19 mouse cellular contexts compared by ENCODE assay signal in the genomic region with DNA sequence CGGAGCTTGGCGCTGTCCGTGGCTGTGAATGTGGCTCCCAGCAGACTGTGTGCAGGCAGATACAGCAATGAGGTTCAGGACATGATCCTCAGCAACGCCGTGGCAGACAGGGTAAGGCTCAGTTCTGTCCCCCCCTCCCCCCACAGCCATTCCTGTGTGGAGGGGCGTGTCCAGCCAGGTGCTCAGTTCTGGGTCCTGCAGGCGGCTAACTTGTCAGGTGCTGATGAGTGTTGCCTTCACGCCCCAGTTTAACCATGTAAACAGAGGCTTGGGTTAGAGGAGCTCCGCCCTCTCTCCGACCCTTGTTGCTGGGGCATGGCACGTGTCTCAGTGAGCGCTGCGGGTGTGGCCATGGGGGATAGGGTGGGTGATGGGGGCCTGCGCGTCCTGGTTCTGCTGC. TPM values are rescaled to one million over a fixed set of nuclear protein-coding genes. Genes with fewer than 3 reads are reported as not detected.
DNase-seq lines count a peak whose midpoint lies in the region; ATAC-seq and TF ChIP-seq lines count a peak whose summit lies in the region.
"Had no signal": no experiment of that assay in that cellular context is flagged by ENCODE, and none has a peak within 500 bp of the region (broad histone marks: within the 10 kb centered on the region; RNA-seq: fewer than 3 reads in every experiment).

No protein-coding gene starts in this region.

- H3K4me2 ChIP-seq in lung, embryonic 16.5 days (ENCODE audit: low read depth, low read length) = no peak overlapping the region
- H3K4me2 ChIP-seq in intestine, embryonic 16.5 days (ENCODE audit: low read depth, low read length) = no peak overlapping the region
- H3K4me2 ChIP-seq in stomach, postnatal 0 days (replicated peaks; ENCODE audit: low read depth) = no peak overlapping the region
- H3K4me2 ChIP-seq: embryonic facial prominence, embryonic 12.5 days; forebrain, embryonic 15.5 days; heart, embryonic 13.5 days had no signal

- no peaks in the 10 kb centered on the region for H3K4me1 ChIP-seq in lung, embryonic 16.5 days (replicated peaks; ENCODE audit: control insufficient read depth, insufficient read depth, low read length)
- H3K4me1 ChIP-seq in intestine, embryonic 16.5 days (ENCODE audit: control insufficient read depth, insufficient read depth, low read length) = no peaks in the 10 kb centered on the region
- H3K4me1 ChIP-seq in stomach, postnatal 0 days (replicated peaks; ENCODE audit: control insufficient read depth, insufficient read depth) = no peaks in the 10 kb centered on the region
- H3K4me1 ChIP-seq: embryonic facial prominence, embryonic 12.5 days; forebrain, embryonic 15.5 days had no signal

- no peak for TF ChIP-seq CTCF in stomach, postnatal 0 days (IDR thresholded peaks at IDR 0.05; ENCODE audit: low read depth)

- H3K27me3 ChIP-seq in lung, embryonic 16.5 days (ENCODE audit: control insufficient read depth, insufficient read depth, low read depth, low read length) = no peaks in the 10 kb centered on the region
- no peaks in the 10 kb centered on the region for H3K27me3 ChIP-seq in intestine, embryonic 16.5 days (replicated peaks; ENCODE audit: control insufficient read depth, insufficient read depth, low read length)
- no peaks in the 10 kb centered on the region for H3K27me3 ChIP-seq in stomach, postnatal 0 days (ENCODE audit: control insufficient read depth, insufficient read depth, low read length)
- H3K27me3 ChIP-seq: embryonic facial prominence, embryonic 12.5 days; forebrain, embryonic 15.5 days; heart, embryonic 13.5 days had no signal

- H3K4me3 ChIP-seq in lung, embryonic 16.5 days (ENCODE audit: low read length) = no peak overlapping the region
- H3K4me3 ChIP-seq in intestine, embryonic 16.5 days (ENCODE audit: low read length) = no peak overlapping the region
- no peak overlapping the region for H3K4me3 ChIP-seq in stomach, postnatal 0 days (ENCODE audit: low read depth, low read length)
- H3K4me3 ChIP-seq: embryonic facial prominence, embryonic 12.5 days; forebrain, embryonic 15.5 days; heart, embryonic 13.5 days had no signal

- ATAC-seq in lung, embryonic 16.5 days (ENCODE audit: low read depth) = 0 out of 2 replicates have a peak, but pooled peaks have one; percentile 27
- 0 out of 2 replicates have a peak, but pooled peaks have one; percentile 30 for ATAC-seq in intestine, embryonic 16.5 days
- peak; percentile 20; the same call in 1 of the 2 replicates for ATAC-seq in stomach, postnatal 0 days (ENCODE audit: low FRiP score, low TSS enrichment)
- ATAC-seq: activated CD4-positive, CD25-positive, alpha-beta regulatory T cell, adult 4 months; forebrain, embryonic 15.5 days; hindbrain, embryonic 16.5 days; inflammation-experienced regulatory T-cells, adult 6 months had no signal

- no peak overlapping the region for H3K27ac ChIP-seq in lung, embryonic 16.5 days (ENCODE audit: low read length)
- H3K27ac ChIP-seq in intestine, embryonic 16.5 days (ENCODE audit: low read length) = no peak overlapping the region
- H3K27ac ChIP-seq in stomach, postnatal 0 days (replicated peaks) = no peak overlapping the region
- H3K27ac ChIP-seq: embryonic facial prominence, embryonic 12.5 days; forebrain, embryonic 15.5 days; heart, embryonic 13.5 days had no signal

- no peak overlapping the region for H3K9ac ChIP-seq in lung, embryonic 16.5 days (ENCODE audit: low read length)
- no peak overlapping the region for H3K9ac ChIP-seq in intestine, embryonic 16.5 days (ENCODE audit: low read depth, low read length)
- no peak overlapping the region for H3K9ac ChIP-seq in stomach, postnatal 0 days (ENCODE audit: low read length)
- H3K9ac ChIP-seq: embryonic facial prominence, embryonic 12.5 days; forebrain, embryonic 15.5 days; heart, embryonic 13.5 days had no signal

- no peaks in the 10 kb centered on the region for H3K9me3 ChIP-seq in lung, embryonic 16.5 days (ENCODE audit: control insufficient read depth, low read length)
- H3K9me3 ChIP-seq in intestine, embryonic 16.5 days (ENCODE audit: control insufficient read depth, low read length) = no peaks in the 10 kb centered on the region
- H3K9me3 ChIP-seq in stomach, postnatal 0 days (ENCODE audit: control insufficient read depth, low read length) = no peaks in the 10 kb centered on the region
- H3K9me3 ChIP-seq: embryonic facial prominence, embryonic 12.5 days; forebrain, embryonic 15.5 days; heart, embryonic 13.5 days had no signal

- no peak for DNase-seq in lung, postnatal 14 days
- DNase-seq in ES-CJ7 (ENCODE audit: low read depth, low spot score) = peak; percentile 27
- DNase-seq in stomach, postnatal 0 days (ENCODE audit: low spot score) = peak; percentile 33
- no peak for DNase-seq in layer of hippocampus, adult 9-11 months
- DNase-seq in heart, adult 11 months = no peak
- DNase-seq: adrenal gland, postnatal 14 days; cerebellum, adult 11-12 months; cerebellum, adult 9-10 months; cerebellum, postnatal 25 days; gastrocnemius, postnatal 25 days; heart, postnatal 36 days had no signal

- TF ChIP-seq EP300 in stomach, postnatal 0 days (optimal IDR thresholded peaks at IDR 0.05) = no peak

- H3K36me3 ChIP-seq in lung, embryonic 16.5 days (ENCODE audit: control insufficient read depth, insufficient read depth, low read length) = peaks cover 45% of the 10 kb centered on the region
- peaks cover 26% of the 10 kb centered on the region for H3K36me3 ChIP-seq in intestine, embryonic 16.5 days (ENCODE audit: control insufficient read depth, insufficient read depth, low read length)
- H3K36me3 ChIP-seq in stomach, postnatal 0 days (ENCODE audit: control insufficient read depth, insufficient read depth, low read length) = peaks cover 36% of the 10 kb centered on the region

- 90% methylated on average over 14 of the region's 15 CpGs for WGBS in lung, embryonic 16.5 days
- 79% methylated on average over 15 of the region's 15 CpGs for WGBS in intestine, embryonic 16.5 days
- WGBS in stomach, postnatal 0 days = 64% methylated on average over 15 of the region's 15 CpGs

RNA-seq across cellular contexts. Expression of a gene that starts 12.0 kb away (rescaled TPM):
- polyA plus RNA-seq in lung, embryonic 16.5 days (2015; fragmentation: Nextera tagmentation; extraction: Ambion mirVana) = 4.5 and 7.0 TPM in 2 replicates
- 4.4 and 5.1 TPM in 2 replicates for polyA plus RNA-seq in intestine, embryonic 16.5 days (2015; fragmentation: Nextera tagmentation; extraction: Ambion mirVana)
- polyA plus RNA-seq in stomach, postnatal 0 days (2015; fragmentation: Nextera tagmentation; extraction: Ambion mirVana) = 20.0 and 20.3 TPM in 2 replicates

RNA-seq across cellular contexts. Expression of a gene that starts 54.6 kb away (rescaled TPM):
- polyA plus RNA-seq in lung, embryonic 16.5 days (2015; fragmentation: Nextera tagmentation; extraction: Ambion mirVana) = 32.9 and 35.1 TPM in 2 replicates
- polyA plus RNA-seq in intestine, embryonic 16.5 days (2015; fragmentation: Nextera tagmentation; extraction: Ambion mirVana) = 25.5 and 26.3 TPM in 2 replicates
- polyA plus RNA-seq in stomach, postnatal 0 days (2015; fragmentation: Nextera tagmentation; extraction: Ambion mirVana) = 11.2 and 11.7 TPM in 2 replicates

Comparison
In these comparisons a context has a peak if more than half of its experiments do, and no peak if none do; other contexts are left out.
1. DNase-seq: peak in ES-CJ7 (single experiment) and stomach, postnatal 0 days (single experiment); none in lung, postnatal 14 days (single experiment), layer of hippocampus, adult 9-11 months (single experiment) and heart, adult 11 months (single experiment).
2. Peak in every context shown above with its lines, with median percentiles within 50 percentile points of each other: ATAC-seq.